Mouse (Mus musculus): ENCODE data around the gene Tent4b.

Tent4b gene

DNA sequence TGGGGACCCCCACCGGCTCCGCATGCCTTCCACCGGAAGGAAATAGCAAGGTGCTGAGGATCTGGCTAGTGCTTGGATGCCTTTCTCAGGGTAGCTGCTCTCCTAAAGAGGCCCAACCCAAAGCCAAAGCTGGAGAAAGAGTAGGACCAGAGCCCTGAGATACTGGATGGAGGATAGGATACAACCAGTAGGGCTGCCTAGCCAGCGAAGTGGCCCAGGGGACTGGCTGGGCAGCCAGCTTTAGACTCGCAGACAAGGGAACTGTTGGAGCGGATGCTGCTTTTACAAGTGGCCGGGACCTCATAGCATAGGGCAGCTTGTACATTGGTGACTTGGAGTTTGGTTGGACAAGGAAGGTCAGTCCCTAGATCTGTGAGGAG lies 74.0 kb downstream of the Tent4b start:
- ATAC-seq (ENCODE audit: insufficient number of reproducible peaks, low FRiP score, low TSS enrichment): no peak

DNA sequence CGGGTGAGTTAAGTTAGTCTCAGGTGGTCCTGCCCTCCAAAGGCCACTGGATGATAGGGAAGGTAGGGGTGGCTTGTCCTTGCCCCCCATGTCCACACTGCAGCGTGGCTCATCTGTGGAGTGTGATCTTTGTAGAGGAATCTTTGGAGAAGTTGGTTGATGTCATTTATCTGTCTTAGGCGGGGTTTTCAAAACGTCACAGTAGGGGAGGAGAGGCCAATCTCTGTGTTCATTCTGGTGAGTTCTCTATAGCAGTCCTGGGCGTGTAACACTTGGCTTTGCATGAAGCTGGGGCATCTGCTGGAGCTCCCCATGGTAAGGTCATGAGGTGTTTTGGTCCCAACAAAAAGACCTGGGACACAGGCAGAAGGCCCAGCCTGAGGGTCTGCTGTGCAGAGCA lies 75.1 kb downstream of the Tent4b start:
- no peak for ATAC-seq (ENCODE audit: insufficient number of reproducible peaks, low FRiP score, low TSS enrichment)

DNA sequence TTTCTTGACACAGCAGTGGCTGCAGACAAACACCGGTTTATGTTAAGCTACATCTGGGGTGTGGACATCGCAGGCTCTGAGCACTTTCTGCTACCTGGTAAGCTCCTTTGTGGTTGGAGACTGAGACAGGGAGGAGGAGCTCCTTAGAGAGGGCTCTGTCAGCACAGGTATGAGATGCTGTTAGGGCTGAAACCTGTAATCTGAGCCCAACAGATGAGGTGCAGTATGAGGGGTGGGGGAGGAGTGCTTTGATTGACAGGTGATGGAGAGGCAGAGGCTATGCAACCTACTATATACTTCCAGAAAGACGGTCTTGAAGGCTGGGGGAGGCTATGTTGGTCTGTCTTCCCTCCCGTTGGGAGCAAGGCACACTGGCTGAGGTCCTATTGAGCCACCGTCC lies 80.2 kb downstream of the Tent4b start:
- no peak for ATAC-seq (ENCODE audit: insufficient number of reproducible peaks, low FRiP score, low TSS enrichment)

DNA sequence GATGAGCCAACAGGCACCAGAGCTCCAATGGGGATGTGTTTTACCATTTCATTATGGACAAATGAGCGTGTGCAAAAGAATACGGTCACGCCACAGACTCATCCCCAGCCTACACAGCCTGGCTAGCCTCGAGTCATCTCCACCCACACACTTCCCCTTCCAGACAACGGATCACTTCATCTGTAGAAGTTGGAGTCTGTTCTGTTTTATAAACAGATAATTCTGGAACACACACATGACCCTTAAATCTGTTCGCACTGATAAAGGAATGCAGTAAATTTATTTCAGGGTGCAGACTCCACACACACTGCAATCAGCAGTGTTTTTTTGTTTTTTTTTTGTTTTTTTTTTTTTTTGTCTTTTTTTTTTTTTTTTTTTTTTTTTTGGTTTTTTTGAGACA lies 80.7 kb downstream of the Tent4b start:
- ATAC-seq (ENCODE audit: insufficient number of reproducible peaks, low FRiP score, low TSS enrichment): no peak

DNA sequence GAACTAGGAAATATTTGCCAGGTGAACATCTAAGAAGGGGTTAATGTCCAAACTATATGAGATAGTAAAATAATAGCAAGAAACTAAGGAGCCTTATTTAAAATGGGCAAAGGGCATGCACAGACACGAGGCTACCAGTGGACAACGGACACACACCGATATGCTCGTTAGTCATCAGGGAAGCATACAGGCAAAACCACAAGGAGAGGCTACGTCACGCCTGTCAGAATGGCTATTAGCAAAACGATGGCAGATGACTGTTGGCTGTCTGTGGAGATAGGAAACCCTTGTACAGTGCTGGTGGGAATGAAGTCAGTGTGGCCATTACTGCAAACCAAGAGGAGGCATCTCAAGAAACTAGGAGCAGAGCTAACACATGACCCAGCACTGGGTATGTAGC lies 81.9 kb downstream of the Tent4b start:
- no peak for ATAC-seq (ENCODE audit: insufficient number of reproducible peaks, low FRiP score, low TSS enrichment)

DNA sequence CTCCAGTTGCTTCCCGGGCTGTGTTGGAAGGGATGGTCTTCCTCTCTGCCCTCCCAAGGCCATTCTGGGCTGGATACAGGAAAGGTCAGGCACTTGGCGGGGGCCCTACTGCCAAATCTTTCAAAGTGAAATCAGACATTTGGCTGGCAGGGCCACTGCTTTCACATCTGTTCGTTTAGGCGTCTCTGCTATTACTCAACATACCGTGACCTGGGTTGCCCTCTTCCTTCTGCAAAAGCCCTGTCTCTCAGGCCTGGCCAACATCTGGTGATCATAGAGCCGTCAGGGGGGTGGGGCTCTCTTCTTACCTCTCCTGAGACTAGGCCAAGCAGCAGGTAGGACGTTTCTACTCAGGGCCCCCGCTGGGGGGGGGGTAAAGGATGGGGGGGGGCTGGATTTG lies 83.7 kb downstream of the Tent4b start:
- no peak for ATAC-seq (ENCODE audit: insufficient number of reproducible peaks, low FRiP score, low TSS enrichment)

DNA sequence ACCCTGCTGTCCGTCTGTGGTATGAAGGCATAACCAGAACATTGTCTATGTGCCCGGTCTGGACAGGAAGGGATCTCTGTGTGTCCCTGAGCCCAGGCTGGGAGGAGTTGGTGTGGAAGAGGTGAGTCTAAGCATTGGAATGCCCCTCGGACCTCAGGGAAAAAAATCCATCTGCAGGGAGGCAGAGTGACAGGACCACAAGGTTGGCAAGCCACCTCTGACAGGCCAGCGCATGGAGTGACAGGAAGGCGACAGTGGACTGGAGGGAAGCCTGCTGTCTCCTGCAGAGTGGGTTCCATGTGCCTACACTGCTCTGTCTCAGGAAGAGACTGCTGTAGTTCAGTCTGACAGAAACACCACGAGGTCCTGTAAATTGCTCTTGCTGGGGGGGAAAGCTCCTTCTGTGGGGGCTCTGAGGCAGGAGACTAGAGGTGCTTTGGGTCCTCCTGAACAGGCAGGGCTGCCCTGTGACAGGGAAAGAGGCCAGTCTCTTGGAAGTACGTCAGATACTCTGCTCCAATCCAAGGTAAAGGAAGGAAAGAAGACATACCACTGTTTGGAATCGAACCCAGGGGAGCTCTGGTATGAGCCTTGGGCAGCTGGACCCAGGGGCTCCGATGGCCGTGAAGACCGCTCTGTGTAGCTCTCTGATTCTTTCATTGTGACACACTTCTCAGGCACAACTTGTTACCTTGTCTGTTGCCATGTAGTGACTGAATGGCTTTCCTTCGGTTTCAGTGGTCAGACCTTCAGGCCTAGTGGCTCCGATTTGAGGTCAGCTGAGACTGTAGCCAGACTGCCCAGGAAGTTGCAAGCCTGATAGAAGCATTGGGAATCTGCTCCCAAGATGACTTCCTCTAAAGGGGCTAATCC lies 84.5 kb downstream of the Tent4b start:
- ATAC-seq (ENCODE audit: insufficient number of reproducible peaks, low FRiP score, low TSS enrichment): no peak

DNA sequence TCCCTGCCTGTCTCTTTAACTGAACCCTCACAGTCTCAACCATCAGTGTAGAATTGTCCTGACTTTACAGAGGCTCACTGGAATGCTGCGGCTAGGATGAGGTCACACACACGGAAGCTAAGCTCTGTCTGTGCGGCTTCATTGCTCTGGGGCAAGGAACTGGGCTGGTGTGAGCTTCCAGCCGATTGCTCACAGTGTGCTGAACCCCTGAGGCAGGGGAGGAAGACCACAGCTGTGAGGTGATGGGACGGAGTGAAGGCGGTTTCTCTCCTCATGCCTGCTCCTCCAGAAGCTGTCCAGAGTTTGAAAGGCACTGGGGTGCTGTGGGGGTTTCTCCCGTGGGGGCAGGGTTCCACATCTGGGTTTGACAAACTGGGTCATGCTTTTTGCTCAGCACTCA lies 85.7 kb downstream of the Tent4b start:
- no peak for ATAC-seq (ENCODE audit: insufficient number of reproducible peaks, low FRiP score, low TSS enrichment)

DNA sequence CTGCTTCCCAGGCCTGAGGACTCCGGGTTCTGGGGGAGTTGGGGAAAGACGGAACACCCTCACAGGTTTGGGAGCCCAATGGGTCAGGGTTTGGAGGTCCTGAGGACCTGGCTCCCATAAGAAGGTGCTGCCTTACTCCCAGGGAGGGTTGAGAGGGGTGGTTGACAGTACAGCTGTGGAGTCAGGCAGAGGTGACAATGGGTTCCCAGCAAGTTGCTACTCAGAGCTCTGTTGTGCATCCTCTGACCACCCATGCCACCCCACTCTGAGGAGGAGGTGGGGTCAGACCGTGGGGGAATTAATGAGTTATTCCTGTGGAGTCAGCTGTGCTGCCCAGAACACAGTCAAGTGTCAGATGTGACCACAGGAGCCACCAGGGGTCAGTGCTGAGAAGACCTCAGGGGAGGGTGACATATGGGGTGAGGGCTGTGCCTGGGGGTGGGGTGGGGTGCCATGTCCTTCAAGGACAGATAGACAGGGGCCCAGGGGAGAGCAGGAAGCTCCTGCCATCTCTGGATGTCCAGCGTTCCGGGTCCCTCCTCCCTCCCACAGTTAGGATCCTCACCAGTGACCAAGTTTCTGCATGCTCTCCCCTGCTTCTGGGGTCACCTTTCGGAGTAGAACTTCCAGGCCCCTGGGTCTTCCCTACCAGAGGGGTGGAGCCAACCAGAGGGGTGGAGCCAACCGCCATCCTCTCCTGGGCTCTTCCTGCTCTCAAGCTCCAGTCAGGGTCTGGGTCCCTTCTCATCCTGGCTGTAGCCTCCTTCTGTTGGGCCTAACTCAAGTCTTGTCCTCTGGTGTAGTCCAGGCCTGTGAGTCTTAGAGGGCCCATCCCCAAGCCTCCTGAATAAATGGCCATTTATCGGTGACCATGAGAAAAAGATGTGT lies 86.7 kb downstream of the Tent4b start:
- ATAC-seq (ENCODE audit: insufficient number of reproducible peaks, low FRiP score, low TSS enrichment): no peak

DNA sequence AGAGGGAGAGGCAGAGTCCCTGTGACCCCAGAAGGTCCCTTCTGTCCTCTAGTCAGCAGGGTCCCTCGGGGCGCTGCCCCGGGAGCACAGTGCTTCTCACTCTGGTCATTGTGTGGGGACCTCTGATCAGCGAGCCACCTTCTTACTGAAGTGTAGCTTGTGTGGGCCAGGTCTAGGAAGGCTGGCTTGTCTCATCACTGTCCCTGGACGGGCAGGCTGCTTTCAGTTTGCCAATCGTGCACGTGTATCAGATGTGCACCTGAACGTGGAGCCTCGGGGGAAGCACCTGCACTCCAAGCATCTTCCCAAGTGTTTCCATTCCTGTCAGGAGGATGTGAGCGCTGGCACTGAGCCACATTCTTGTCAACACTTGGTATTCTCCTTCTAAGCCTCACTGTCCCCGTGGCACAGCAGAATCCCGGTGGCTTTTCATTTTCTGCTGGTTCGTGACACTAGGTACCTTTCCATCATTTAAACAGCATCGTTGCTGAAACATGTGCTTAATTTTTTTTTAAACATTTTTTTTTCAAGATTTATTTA lies 87.5 kb downstream of the Tent4b start:
- ATAC-seq (ENCODE audit: insufficient number of reproducible peaks, low FRiP score, low TSS enrichment): no peak

DNA sequence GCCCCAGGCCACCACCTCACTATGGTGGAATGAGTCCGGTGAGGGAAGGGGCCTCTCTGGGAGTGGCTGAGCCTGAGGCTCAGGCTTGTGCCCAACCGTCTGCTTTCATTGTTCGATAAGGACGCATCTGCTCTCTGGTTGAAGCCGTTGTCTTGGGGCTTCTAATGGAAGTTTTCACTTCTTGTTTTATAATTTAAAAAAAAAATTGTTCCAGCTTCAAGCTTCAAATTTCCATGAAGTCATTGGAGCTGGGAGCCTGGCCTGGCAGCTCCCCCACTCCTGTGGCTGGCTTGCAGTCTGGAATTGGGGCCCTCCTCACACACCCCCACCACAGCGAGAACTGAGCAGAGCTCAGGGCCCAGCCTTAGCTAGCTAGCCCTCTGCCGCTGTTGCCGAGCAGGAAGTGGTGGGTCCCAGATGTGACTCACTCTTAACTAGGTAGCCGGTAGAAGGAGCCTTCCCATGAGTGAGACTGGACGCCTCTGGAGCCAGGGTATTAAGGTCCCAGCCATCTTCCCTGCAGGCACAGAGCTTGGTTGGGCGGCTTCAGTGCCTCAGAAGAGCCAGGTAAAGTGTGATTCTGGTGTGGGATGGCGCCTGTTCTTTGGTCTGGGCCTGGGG lies 89.7 kb downstream of the Tent4b start:
- no peak for ATAC-seq (ENCODE audit: insufficient number of reproducible peaks, low FRiP score, low TSS enrichment)

DNA sequence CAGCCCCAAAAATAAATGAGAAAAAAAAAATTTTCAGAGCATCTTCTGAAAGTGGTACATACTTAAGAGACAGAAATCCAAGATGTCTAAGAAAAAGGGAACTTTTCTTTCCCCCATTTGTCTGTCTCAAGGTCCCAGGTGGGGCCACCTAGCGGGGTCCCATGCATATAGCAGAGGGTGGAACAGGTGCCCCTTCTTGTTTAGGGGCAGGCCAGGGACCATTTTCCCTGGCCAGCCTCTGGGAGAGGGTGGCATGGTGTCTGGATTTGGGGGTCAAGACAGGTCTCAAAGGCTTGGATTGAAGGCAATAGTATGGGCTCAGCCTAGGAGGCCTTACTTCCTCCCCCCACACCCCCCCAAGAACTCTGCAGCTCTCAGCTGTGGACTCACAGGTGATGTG lies 90.9 kb downstream of the Tent4b start:
- ATAC-seq (ENCODE audit: insufficient number of reproducible peaks, low FRiP score, low TSS enrichment): no peak

DNA sequence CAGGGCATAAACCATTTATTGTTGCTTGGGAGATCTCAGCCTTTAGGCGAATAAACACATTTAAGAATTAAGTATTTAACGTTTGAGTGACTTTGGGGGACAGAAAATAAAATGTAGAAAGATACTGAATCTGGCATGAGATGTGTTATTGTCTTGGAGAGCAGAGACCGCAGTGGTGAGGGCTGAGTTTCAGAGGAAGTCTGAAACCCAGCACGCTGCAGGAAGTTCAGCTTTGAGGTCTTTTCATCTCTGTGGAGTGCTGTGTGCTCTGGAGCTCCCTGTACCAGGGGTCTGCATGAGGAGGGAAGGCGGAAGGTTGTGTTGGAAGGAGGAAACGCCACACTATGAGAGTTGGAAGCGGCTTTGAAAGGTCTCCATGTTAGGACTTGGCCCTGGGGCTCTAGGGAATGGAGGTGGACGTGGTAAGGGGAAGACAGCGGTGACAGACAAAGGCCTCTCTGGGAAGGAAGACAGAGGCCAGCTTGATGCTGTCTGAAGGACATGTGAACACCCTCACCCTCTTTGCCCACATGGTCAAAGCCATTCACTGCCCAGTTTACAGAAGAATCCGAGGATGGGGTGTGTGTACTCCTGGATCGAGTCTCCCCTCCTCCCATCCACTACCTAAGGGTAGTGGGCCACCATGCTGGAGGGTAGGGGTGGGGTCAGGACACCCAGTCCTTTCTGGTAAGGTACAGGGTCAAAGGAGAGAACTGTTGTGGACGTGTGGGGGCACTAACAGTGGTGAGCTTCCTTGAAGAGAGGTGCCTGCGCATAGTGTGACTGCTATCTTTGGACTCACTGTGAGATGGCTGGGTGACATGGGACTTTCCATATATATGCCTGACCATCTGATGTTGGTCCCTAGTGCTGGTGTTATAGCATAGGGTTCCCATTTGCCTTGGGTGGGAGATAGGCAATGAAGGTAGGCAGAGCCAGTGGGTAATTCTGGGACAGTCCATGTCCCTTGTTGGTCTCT lies 91.6 kb downstream of the Tent4b start:
- ATAC-seq (ENCODE audit: insufficient number of reproducible peaks, low FRiP score, low TSS enrichment): no peak

DNA sequence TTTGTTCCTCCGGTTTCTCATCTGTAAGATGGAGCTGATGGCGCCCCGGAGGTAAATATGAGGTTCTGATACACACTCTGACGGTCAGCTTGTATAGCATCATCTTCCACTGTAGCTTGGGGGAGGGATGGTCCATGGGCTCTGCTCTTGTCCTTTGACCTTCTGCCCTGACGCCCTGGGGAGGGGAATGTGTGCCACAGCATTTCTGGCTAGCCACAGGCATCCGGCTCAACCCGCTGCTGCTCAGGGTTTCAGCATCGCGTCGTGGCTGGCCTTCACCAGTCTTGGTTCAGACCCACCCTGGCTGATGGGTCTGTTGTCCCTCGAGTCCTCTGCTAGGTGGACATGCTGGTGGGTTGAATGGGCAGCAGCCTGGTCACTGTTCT lies 92.3 kb downstream of the Tent4b start:
- ATAC-seq (ENCODE audit: insufficient number of reproducible peaks, low FRiP score, low TSS enrichment): no peak

DNA sequence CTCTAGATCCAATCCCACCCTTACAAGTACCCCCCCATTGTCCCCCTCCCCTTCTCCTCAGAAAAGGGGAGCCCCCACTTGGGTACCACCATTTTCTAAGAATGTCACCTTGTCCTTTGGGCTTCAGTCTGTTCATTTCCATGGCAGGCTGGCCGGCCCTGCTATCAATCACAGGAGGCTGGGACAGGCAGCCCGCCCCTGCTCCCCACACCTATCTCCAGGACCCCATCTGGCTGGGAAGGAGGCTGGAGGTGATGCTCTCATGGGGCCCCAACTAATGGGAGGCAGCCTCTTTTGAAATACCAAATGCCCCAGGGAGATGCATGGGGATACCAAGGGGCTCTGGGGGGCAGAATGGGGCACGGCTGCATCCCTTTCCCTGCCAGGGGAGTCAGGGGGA lies 93.9 kb downstream of the Tent4b start:
- no peak for ATAC-seq (ENCODE audit: insufficient number of reproducible peaks, low FRiP score, low TSS enrichment)

DNA sequence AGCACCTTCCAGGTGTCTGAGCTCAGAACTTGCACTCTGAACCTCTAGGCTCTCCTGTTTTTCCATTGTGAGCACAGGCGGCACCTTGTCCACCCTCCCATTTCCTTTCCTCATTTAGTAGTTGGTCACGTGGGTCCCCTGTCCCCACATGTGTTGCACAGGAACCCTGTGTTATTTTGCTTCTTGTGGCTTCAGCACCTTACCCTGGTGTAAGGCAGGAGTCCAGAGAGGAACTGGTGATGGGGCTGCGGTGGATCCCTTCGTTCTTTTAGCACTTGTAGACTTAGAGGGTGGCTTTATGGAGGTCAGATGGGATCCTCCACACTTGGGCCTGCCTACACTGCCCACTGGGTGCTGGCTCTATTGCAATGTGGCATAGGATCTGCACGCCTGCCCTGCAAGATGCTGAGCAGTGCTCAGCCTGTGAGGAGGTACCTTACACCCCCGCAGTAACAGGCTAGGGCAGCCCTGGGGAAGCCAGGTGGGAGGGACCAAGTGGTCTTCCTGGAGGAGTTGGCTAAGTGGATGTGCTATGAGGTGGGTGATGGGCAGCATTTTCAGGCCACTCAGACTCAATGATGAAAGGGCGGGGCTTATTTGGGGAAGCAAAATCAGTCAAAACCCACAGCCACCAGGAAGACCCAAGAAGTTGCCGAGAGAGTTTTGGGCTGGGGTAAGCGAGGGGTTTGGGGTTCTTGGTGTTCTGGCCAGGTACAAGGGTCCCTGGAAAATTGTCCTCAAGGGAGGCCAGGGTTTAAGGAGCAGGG lies 94.8 kb downstream of the Tent4b start:
- ATAC-seq (ENCODE audit: insufficient number of reproducible peaks, low FRiP score, low TSS enrichment): no peak

DNA sequence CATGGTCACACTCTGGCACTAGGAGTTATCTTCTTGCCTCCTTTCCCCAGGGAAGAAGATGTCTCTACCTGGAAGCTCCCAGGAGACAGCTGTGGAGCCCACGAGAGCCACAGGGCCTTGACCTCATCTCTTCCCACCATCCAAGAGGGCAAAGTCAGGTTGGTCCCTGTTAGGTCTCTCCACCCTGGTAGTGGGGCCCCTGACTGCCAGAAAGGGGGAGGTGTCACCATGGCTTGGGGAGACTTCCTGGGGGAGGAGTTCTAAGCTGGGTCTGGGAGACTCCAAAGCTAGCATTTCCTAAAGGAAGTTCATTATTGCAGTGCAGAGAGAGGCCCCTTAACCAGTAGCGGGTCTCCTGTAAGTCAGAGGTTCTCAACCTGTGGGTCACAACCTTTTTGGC lies 96.0 kb downstream of the Tent4b start:
- ATAC-seq (ENCODE audit: insufficient number of reproducible peaks, low FRiP score, low TSS enrichment): no peak

DNA sequence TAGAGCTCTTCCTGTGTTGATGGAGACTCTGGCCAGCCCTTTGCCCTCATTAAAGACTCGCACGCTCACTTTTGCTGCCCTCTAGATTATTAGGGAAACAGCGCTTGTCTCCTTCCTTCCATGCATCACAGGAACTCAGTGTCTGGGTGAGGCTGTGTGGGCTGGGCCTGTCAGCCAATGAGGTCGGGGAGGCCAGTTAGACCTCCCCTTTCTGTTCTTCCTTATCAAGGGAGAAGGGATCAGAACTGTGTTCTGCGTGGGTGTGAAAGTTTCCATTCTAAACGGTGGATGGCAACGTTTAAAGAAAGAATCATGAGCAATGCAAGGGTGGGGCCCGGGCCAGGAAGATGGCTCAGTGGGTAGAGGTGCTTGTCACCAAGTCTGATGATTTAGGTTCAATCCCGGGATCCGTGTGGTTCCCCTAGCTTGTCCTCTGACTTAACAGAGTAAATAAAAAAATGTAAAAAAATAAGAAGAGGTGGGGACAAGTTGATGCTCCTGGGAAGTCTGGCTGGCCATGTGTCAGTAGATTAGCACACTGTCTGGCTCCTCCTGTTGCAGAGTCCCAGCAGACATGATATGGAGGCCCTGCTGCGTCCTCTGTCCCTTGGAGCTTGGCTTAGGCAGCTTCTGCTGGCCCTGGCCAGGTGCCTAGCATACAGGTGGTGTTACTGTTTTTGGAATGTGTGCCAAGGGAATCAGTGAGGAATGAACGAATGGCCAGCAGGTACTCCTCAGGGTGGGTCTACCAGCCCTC lies 99.1 kb downstream of the Tent4b start:
- peak; percentile 84 for ATAC-seq (ENCODE audit: insufficient number of reproducible peaks, low FRiP score, low TSS enrichment)
